Mouse (Mus musculus) midbrain, embryonic 15.5 days (tissue): Measurements from ENCODE around the gene Schip1. TPM values are rescaled to one million over a fixed set of nuclear protein-coding genes. Genes with fewer than 3 reads are reported as not detected.
"Not testable (repeated sequence)": the region's sequence is repeated elsewhere in the genome, so short reads cannot be mapped to it uniquely, and the experiment has no call there.

Source experiments
- ATAC-seq: fragments of 200-750 bp; cut with Nextera tagmentation; replicated peaks from 2 replicates; pipeline ENCODE4 v1.8.0; 2017; ENCODE audit warnings: moderate TSS enrichment
- H3K27ac ChIP-seq: fragments of 300-500 bp; sonication (generic); 2 replicates; pipeline ENCODE4 v1.5.1; 2015; ENCODE audit warnings: mild to moderate bottlenecking, inconsistent platforms
- H3K27me3 ChIP-seq: fragments of 300-500 bp; sonication (generic); replicated peaks from 2 replicates; pipeline ENCODE4 v1.6.1; 2015; ENCODE audit warnings: inconsistent platforms
- H3K36me3 ChIP-seq: fragments of 300-500 bp; sonication (generic); replicated peaks from 2 replicates; pipeline ENCODE4 v1.6.1; 2015; ENCODE audit warnings: inconsistent platforms
- H3K4me1 ChIP-seq: fragments of 300-500 bp; sonication (generic); 2 replicates; pipeline ENCODE4 v1.6.1; 2015; ENCODE audit warnings: inconsistent platforms
- H3K4me2 ChIP-seq: fragments of 300-500 bp; sonication (generic); 2 replicates; pipeline ENCODE4 v1.6.1; 2015; ENCODE audit warnings: inconsistent platforms, mild to moderate bottlenecking, moderate library complexity
- H3K4me3 ChIP-seq: fragments of 300-500 bp; sonication (generic); 2 replicates; pipeline ENCODE4 v1.5.1; 2015; ENCODE audit warnings: mild to moderate bottlenecking, inconsistent platforms
- H3K9ac ChIP-seq: fragments of 300-500 bp; sonication (generic); 2 replicates; pipeline ENCODE4 v1.6.1; 2015; ENCODE audit warnings: mild to moderate bottlenecking, inconsistent platforms
- H3K9me3 ChIP-seq: fragments of 300-500 bp; sonication (generic); 2 replicates; pipeline ENCODE4 v1.6.1; 2016; ENCODE audit warnings: inconsistent platforms
- WGBS: fragments of 180-500 bp; shearing (Covaris S2); methylation state at CpG from one replicate; pipeline ENCODE4 v1.1.7; 2015; ENCODE audit warnings: mixed read lengths; 5-methylcytosine and 5-hydroxymethylcytosine counted together
- polyA plus RNA-seq: library from polyadenylated mRNA; unstranded; fragments of >200 nt; fragmentation: Nextera tagmentation; extraction: Ambion mirVana; gene quantifications from 2 replicates; pipeline ENCODE4 v1.2.1, GENCODE M21; 2015

Schip1 gene
- polyA plus RNA-seq, 1 experiment from 2014 or later: 129 TPM

DNA sequence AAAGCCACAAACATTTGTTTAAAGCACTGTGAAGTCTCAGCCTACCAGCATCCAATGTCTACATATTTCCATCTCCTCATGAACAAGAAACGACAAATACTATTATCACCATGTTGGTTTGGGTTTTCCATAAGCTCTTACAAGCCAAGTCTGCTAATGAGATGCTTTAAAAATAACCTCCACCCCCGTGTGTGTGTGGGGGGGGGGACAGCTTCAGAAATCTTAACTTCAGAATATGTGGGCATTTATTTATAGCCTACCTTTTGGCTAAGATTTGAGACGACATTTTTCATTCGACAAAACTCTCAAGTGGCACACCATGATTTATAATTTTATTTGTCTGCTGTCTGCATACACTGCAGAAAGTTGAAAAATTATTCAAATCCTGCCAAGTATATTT, 12.8 kb downstream of the Schip1 start:
- no peak overlapping the region for H3K4me3 ChIP-seq
- H3K27me3 ChIP-seq: no peaks in the 10 kb centered on the region
- no peak for ATAC-seq
- no peak overlapping the region for H3K4me2 ChIP-seq
- H3K9ac ChIP-seq: no peak overlapping the region
- no peaks in the 10 kb centered on the region for H3K36me3 ChIP-seq
- no peaks in the 10 kb centered on the region for H3K4me1 ChIP-seq
- no peaks in the 10 kb centered on the region for H3K9me3 ChIP-seq
- WGBS: 84% methylated on average over 4 of the region's 4 CpGs
- no peak overlapping the region for H3K27ac ChIP-seq

DNA sequence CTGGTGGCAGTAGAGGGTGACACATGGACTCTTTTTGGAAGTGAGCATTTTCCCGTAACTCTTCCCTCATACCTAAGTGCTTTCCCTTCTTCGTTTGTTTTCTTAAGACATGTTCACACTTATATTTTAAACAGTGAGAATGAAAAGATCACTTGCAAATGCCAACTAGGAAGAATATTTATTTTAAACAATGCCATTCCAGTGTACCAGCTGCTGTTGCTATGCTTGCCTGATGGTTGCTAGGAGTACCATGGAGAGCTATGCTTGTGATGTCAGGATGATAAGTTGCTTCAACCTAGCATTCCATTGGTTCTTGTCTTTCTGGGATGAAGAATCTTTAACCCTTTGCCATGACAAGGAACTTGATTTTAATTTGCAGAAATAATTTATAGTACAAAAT, 20.4 kb downstream of the Schip1 start:
- ATAC-seq: no peak
- H3K27me3 ChIP-seq: no peaks in the 10 kb centered on the region
- H3K9me3 ChIP-seq: no peaks in the 10 kb centered on the region
- no peak overlapping the region for H3K4me2 ChIP-seq
- no peak overlapping the region for H3K4me3 ChIP-seq
- H3K4me1 ChIP-seq: no peaks in the 10 kb centered on the region
- 70% methylated on average over 2 of the region's 2 CpGs for WGBS
- H3K36me3 ChIP-seq: no peaks in the 10 kb centered on the region
- no peak overlapping the region for H3K27ac ChIP-seq
- no peak overlapping the region for H3K9ac ChIP-seq

DNA sequence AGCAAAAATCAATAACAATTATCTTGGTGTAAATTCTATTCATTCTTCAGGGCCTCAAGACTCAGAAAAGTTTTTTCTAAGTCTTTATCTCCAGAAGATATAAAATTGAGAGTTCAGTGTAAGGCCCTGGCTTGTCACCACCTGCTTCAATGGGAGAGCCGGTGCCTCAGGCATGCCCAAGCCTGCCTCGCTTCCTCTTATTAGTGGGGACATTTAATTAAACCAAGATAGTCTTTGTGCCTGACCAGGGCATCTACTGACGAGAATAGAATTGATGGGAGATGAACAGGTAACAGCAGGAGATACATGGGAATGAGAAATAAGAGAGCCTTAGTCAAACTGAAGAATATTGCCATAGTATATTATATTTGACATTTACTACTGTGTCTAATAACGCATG, 27.5 kb downstream of the Schip1 start:
- no peak overlapping the region for H3K9ac ChIP-seq
- no peak for ATAC-seq
- no peak overlapping the region for H3K4me3 ChIP-seq
- no peak overlapping the region for H3K4me2 ChIP-seq
- WGBS: 78% methylated on average over 4 of the region's 4 CpGs
- H3K9me3 ChIP-seq: no peaks in the 10 kb centered on the region
- H3K27me3 ChIP-seq: no peaks in the 10 kb centered on the region
- no peak overlapping the region for H3K27ac ChIP-seq
- H3K4me1 ChIP-seq: no peaks in the 10 kb centered on the region
- H3K36me3 ChIP-seq: no peaks in the 10 kb centered on the region

DNA sequence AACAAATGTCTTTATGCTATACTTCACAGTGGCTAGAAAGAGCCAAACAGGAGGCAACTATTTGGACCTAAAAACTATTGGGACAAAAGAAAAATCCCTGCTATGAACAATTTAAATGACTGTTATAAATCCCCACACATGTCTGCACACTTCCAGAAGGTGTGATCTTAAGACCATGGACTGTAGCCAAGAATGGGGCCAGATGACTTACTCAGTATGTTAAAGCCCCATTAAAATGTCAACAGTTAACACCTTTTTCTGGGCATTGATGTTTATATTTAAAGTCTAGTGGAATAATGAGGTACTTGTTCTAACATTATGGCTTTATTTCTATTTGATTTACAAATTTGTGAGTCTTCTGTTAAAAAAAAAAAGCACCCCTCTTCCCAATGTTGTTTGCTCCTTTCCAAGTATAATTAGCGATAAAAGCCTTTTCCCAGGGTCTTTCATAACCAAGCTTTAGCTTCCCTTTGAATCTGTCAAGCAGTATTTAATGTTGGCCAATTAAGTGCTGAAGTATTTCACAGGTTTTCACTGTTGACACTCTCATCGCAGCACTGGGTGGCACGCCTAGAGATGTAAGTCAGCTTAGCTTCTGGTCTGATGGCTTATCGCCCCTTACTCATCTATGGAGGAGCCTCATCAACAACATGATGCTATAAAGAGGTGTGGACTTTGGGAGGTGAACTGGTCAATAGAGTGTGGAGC, 32.3 kb downstream of the Schip1 start:
- Histone ChIP-seq H3K36me3 (no peaks in the 10 kb centered on the region), H3K4me2 (no peak overlapping the region), H3K4me3 (no peak overlapping the region), H3K4me1 (no peaks in the 10 kb centered on the region), H3K9me3 (no peaks in the 10 kb centered on the region), H3K9ac (no peak overlapping the region), H3K27ac (no peak overlapping the region), H3K27me3 (no peaks in the 10 kb centered on the region)
- ATAC-seq: no peak
- WGBS: 72% methylated on average over 4 of the region's 4 CpGs

DNA sequence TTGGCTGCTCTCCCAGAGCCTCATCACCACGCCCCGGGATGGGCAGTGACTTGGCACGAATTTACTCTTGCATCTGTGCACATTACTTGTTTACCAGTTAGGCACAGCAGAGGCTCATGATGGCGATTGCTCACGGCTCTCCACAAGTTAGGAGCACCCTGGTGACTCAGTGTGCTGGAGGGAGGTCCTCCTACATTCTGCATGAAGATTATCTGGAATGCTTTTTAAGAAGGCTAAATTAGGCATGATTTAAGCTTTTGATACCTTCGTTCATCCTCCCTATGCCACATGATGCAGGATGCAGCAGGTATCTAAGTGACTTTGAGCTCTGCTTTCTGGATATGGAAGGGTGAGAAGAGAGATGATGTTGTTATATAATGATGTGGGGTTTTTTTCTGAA, 35.0 kb downstream of the Schip1 start:
- H3K4me3 ChIP-seq, H3K36me3 ChIP-seq, H3K4me2 ChIP-seq, ATAC-seq, H3K4me1 ChIP-seq, H3K9ac ChIP-seq, H3K27ac ChIP-seq, H3K27me3 ChIP-seq, H3K9me3 ChIP-seq: not testable (repeated sequence)
- WGBS: 88% methylated on average over 6 of the region's 6 CpGs

DNA sequence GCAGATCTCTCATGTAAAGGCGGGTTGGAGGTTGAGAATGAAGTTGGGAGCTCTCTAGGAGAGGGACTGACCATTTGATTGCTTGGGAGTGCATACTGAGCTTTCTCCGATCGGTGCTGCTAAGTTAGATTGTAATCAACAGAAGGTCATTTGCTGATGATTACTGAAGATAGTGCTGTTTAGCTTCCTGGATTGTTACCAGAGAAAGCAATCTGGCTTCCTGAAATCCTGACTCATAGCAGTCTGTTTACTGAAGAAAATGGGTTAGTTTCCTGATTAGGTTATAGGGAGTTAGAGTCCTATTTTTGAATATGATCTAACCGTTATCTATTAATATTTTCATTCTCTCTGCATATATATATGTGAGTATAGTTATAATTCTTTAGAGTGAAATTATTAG, 36.7 kb downstream of the Schip1 start:
- no peak overlapping the region for H3K9ac ChIP-seq
- H3K4me2 ChIP-seq: no peak overlapping the region
- no peak overlapping the region for H3K4me3 ChIP-seq
- H3K27ac ChIP-seq: no peak overlapping the region
- WGBS: 82% methylated on average over 4 of the region's 4 CpGs
- no peak for ATAC-seq
- no peaks in the 10 kb centered on the region for H3K4me1 ChIP-seq
- H3K27me3 ChIP-seq: no peaks in the 10 kb centered on the region
- no peaks in the 10 kb centered on the region for H3K36me3 ChIP-seq
- H3K9me3 ChIP-seq: no peaks in the 10 kb centered on the region

DNA sequence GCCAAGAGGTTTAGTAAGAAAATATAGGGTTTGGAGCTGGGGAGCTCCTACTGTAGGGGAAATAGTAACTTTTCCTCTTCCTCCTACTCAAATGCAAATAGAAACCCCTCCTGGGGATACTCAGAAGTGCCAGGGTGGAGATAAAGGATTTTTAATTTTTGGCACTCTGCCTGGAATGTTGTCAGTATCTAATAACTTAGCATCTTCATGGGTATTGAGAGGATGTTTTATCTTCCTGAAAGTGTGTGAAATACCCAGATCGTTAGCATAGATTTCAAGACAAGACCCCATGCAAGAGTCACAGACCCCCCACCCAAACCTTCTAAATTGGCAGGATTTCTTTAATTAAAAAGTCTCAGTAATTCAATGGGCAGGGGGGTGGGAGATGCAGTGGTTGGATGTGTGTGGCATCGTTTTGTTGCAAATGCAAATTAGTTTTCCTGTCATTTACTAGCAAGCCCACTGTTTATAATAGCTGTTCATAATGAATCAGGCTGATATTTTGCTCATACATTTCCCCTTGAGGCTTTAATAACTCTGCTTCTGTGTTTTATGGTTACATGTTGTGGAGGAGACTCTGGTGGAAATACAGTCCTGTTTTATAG, 40.6 kb downstream of the Schip1 start:
- H3K36me3 ChIP-seq: no peaks in the 10 kb centered on the region
- H3K4me2 ChIP-seq: no peak overlapping the region
- no peak for ATAC-seq
- H3K4me1 ChIP-seq: no peaks in the 10 kb centered on the region
- no peaks in the 10 kb centered on the region for H3K9me3 ChIP-seq
- no peak overlapping the region for H3K27ac ChIP-seq
- 47% methylated on average over 2 of the region's 2 CpGs for WGBS
- H3K9ac ChIP-seq: no peak overlapping the region
- no peak overlapping the region for H3K4me3 ChIP-seq
- no peaks in the 10 kb centered on the region for H3K27me3 ChIP-seq

DNA sequence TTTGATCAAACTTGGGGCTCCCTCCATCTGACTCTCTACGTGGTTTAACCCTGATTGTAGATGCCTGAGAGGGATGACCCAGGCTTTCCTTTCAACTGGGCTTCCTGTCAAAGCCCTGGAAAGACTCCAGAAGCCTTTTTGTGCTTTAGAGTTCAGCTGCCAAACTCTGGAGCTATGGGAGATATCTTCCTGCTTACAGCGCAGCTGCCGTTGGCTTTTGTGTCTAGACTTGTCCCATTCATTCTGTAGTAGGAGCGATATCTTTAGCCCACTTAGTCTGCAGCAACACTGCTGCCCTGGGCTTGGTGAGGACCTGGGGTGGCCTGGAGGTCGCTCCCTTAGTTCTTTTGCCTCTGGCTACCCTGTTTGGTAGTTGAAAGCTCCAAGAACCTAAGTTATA, 56.7 kb downstream of the Schip1 start:
- no peaks in the 10 kb centered on the region for H3K4me1 ChIP-seq
- no peak overlapping the region for H3K4me3 ChIP-seq
- H3K27ac ChIP-seq: no peak overlapping the region
- no peak for ATAC-seq
- no peaks in the 10 kb centered on the region for H3K27me3 ChIP-seq
- H3K4me2 ChIP-seq: no peak overlapping the region
- no peaks in the 10 kb centered on the region for H3K9me3 ChIP-seq
- no peak overlapping the region for H3K9ac ChIP-seq
- WGBS: 67% methylated on average over 5 of the region's 5 CpGs
- H3K36me3 ChIP-seq: no peaks in the 10 kb centered on the region

DNA sequence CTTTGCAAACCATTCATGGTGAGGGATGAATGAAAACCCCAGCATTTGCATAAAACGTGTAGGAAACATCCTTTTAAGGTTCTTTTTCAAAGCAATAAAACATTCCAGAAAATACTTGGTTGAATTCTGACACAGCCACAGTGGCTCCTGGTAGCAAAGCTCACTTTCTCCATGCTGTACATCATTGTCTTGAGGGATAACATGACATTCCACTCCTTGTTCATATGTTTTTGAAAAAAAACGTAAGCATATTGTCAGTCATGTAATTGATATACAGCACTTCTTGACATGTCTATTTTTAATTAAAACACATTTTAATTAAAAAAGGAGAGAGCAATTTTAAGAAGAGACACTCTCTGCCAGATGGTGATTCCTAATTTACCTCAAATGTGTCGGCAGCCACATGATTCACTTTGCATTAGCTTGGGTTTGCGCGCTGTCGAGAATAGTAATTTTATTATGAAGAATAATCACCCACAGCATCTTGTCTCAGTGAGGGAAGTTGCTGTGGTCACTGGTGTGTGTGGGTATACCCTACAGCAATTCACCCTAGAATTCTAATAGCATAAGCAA, 61.8 kb downstream of the Schip1 start:
- no peaks in the 10 kb centered on the region; the same call in 1 of the 2 replicates for H3K4me1 ChIP-seq
- no peak overlapping the region for H3K9ac ChIP-seq
- H3K36me3 ChIP-seq: no peaks in the 10 kb centered on the region
- H3K9me3 ChIP-seq: no peaks in the 10 kb centered on the region
- H3K4me3 ChIP-seq: no peak overlapping the region
- H3K27me3 ChIP-seq: no peaks in the 10 kb centered on the region
- H3K4me2 ChIP-seq: no peak overlapping the region
- WGBS: 64% methylated on average over 6 of the region's 6 CpGs
- H3K27ac ChIP-seq: no peak overlapping the region
- no peak for ATAC-seq

DNA sequence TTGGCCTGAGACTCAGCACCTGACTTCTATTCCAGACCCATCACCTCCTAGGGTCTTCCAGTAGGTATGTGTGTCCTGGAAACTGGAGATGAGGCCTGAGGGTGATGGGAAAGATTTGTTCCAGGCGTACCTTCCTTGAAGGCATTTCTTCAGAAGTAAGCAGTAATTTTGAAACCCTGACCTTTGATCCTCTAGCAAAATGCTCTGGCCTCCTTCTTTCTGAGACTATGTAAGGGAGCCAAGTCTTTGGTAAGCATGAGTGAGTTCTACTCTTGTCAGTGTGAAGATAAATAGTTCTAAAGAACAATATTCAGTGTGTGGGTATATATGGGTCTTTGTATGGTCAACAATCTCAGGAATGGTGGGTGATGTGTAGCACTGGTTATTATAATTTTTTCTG, 65.8 kb downstream of the Schip1 start:
- Histone ChIP-seq H3K4me3 (no peak overlapping the region), H3K27me3 (no peaks in the 10 kb centered on the region), H3K9ac (no peak overlapping the region), H3K27ac (0 out of 2 replicates have a peak overlapping the region, but pooled peaks have one; percentile 8), H3K9me3 (no peaks in the 10 kb centered on the region), H3K4me2 (no peak overlapping the region), H3K36me3 (no peaks in the 10 kb centered on the region), H3K4me1 (no peaks in the 10 kb centered on the region; the same call in 1 of the 2 replicates)
- no peak for ATAC-seq
- WGBS: 88% methylated on average over 1 of the region's 1 CpGs

DNA sequence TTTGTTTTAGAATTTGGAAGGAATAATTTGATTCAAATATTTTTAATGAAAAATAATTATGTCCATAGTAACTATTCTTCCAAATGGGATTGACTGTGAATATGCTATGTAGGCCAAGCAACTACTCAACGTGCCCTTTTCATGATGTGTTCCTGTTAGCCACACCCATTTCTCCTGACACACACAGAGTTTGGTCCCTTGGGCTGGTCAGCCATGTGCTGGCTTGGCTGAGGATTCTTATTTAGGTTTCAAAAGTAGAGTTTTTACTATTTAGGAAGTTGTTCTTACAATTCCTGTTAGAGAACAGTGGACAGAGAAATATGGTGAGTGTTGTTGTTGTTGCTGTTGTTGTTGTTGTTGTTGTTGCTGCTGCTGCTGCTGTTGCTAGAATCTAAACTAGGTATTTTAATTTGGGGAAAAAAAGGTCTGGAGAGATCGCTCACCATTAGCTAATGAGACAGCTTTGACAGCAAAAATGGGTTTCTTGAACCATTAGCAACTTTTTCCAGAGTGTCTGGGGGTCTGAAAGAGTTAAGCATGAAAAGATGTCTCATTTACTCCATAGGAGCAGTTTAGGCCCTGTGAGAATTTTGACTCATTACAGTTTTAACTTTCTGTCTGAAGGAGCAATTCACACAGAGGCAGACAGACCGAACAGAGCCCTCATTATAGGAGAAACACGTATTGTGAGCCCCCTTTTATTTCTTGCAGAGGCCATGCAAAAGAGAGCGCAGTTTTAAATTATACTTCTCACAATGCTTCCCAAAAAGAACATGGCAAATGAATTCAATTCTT, 74.4 kb downstream of the Schip1 start:
- H3K36me3 ChIP-seq: no peaks in the 10 kb centered on the region
- H3K9me3 ChIP-seq: no peaks in the 10 kb centered on the region
- no peak overlapping the region for H3K9ac ChIP-seq
- no peak for ATAC-seq
- no peak overlapping the region for H3K4me3 ChIP-seq
- H3K4me2 ChIP-seq: no peak overlapping the region
- 0 out of 2 replicates have a peak overlapping the region, but pooled peaks have one; percentile 25 for H3K27ac ChIP-seq
- H3K4me1 ChIP-seq: no peaks in the 10 kb centered on the region
- WGBS: 56% methylated on average over 5 of the region's 5 CpGs
- H3K27me3 ChIP-seq: no peaks in the 10 kb centered on the region

DNA sequence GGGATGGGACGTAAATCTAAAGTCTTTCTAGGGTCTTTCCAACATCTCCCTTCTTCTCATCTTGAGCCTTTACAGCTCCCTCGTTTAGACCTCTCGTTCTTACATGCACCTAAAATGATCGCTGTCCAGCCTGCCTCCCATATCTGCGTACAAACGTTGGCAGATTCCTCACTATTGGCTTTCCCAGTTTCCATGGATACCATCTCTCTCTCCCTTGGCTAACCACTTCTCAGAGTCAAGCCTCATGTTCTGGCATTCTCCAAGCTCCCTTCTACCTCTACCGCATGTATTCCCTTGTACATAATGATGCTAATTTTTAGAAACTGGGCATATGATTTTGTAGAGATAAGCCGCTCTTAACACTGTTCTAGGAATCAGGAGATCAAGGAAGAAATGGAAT, 86.1 kb downstream of the Schip1 start:
- 84% methylated on average over 8 of the region's 8 CpGs for WGBS
- no peak for ATAC-seq

More for the DNA sequence above, 86.1 kb downstream of the Schip1 start:
- Histone ChIP-seq H3K9me3 (no peaks in the 10 kb centered on the region), H3K27ac (no peak overlapping the region), H3K4me2 (no peak overlapping the region), H3K9ac (no peak overlapping the region), H3K27me3 (no peaks in the 10 kb centered on the region), H3K36me3 (no peaks in the 10 kb centered on the region), H3K4me1 (no peaks in the 10 kb centered on the region), H3K4me3 (no peak overlapping the region)
